Mouse (Mus musculus): Measurements from ENCODE around the gene Evi2. TPM values are rescaled to one million over a fixed set of nuclear protein-coding genes. Genes with fewer than 3 reads are reported as not detected.

Evi2 gene
- total and polyA plus RNA-seq, 3 experiments, result 0.15 to 1.2 TPM; not detected in 1

DNA sequence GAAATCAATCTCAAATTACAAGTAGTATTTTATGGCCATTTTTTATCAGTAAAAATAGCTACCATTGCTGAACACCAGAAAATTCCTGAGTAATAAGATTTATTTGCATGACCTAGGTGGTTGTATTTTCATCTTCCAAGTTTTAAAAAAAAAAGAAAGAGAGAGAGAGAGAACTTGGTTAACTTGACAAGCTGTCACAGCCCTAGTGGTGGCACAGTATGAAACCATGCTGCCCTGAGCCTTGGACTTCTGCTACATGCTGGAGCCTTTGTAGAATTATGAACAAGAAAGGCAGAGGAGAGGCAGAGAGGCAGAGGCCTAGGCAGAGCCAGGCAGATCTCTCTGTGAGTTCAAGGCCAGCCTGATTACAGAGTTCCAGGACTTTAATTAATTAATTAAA lies 8.5 kb downstream of the Evi2 start:
- peak overlapping the region; percentile 87 for H3K9ac ChIP-seq (ENCODE audit: control insufficient read depth, low read depth, low read length, poor library complexity, severe bottlenecking)
- peak; percentile 78 for DNase-seq (ENCODE audit: low read depth, low spot score)

GRCm38 (mm10) chr11:79520772-79521171 lies 9.6 kb downstream of the Evi2 start:
- H3K79me2 ChIP-seq (ENCODE audit: control insufficient read depth, insufficient read depth, low read length, poor library complexity), result peaks cover 42% of the 10 kb centered on the region
- TF ChIP-seq POLR2AphosphoS5 (IDR thresholded peaks at IDR 0.05; ENCODE audit: borderline replicate concordance, low read depth, low read length) (no peak), POLR2A (IDR thresholded peaks at IDR 0.05; ENCODE audit: control insufficient read depth in 1 of 2, insufficient read depth in 1 of 2, low read depth in 1 of 2, low read length in 2 of 2, poor library complexity in 1 of 2) (peak in 1 of 2 experiments; percentile 33; a peak in 1 of 4 replicates), MEF2A (IDR thresholded peaks at IDR 0.05; ENCODE audit: extremely low read depth, insufficient replicate concordance, low read depth, low read length, poor library complexity, severe bottlenecking) (no peak)
- peak overlapping the region; percentile 6; the same call in 1 of the 2 replicates for H3K9ac ChIP-seq (ENCODE audit: control insufficient read depth, low read depth, low read length, poor library complexity, severe bottlenecking)
- no peaks in the 10 kb centered on the region for H3K9me3 ChIP-seq (replicated peaks; ENCODE audit: insufficient read depth, low read length)
- peak overlapping the region; percentile 55 for H3K27ac ChIP-seq (ENCODE audit: control insufficient read depth, low read depth, low read length)
- DNase-seq (ENCODE audit: low read depth, low spot score), result no peak
- H3K4me1 ChIP-seq (ENCODE audit: control insufficient read depth in 1 of 2, insufficient read depth in 2 of 2, low read length in 2 of 2), result peaks cover 20 to 39% of the 10 kb centered on the region in 2 experiments
- H3K36me3 ChIP-seq (ENCODE audit: control insufficient read depth in 1 of 2, insufficient read depth in 2 of 2, low read length in 2 of 2), result peaks cover 5 to 66% of the 10 kb centered on the region in 2 experiments
- no peaks in the 10 kb centered on the region for H3K27me3 ChIP-seq (ENCODE audit: control insufficient read depth in 1 of 2, insufficient read depth in 2 of 2, low read length in 2 of 2)
- no peak overlapping the region; a peak in 1 of 4 replicates for H3K4me3 ChIP-seq (ENCODE audit: control insufficient read depth in 1 of 2, insufficient read depth in 1 of 2, low read depth in 2 of 2, low read length in 2 of 2)

More for the DNA sequence above, 8.5 kb downstream of the Evi2 start:
- Histone ChIP-seq H3K4me1 (ENCODE audit: control insufficient read depth in 1 of 2, insufficient read depth in 2 of 2, low read length in 2 of 2) (peaks cover 26 to 39% of the 10 kb centered on the region in 2 experiments), H3K36me3 (ENCODE audit: control insufficient read depth in 1 of 2, insufficient read depth in 2 of 2, low read length in 2 of 2) (peaks cover 0 to 69% of the 10 kb centered on the region in 2 experiments; a peak in 2 of 4 replicates), H3K27me3 (ENCODE audit: control insufficient read depth in 1 of 2, insufficient read depth in 2 of 2, low read length in 2 of 2) (no peaks in the 10 kb centered on the region), H3K9me3 (replicated peaks; ENCODE audit: insufficient read depth, low read length) (no peaks in the 10 kb centered on the region), H3K27ac (ENCODE audit: control insufficient read depth, low read depth, low read length) (peak overlapping the region; percentile 32), H3K4me3 (ENCODE audit: control insufficient read depth in 1 of 2, insufficient read depth in 1 of 2, low read depth in 2 of 2, low read length in 2 of 2) (peak overlapping the region; percentile 27 to 66), H3K79me2 (ENCODE audit: control insufficient read depth, insufficient read depth, low read length, poor library complexity) (peaks cover 38% of the 10 kb centered on the region)
- no peak for TF ChIP-seq MEF2A (IDR thresholded peaks at IDR 0.05; ENCODE audit: extremely low read depth, insufficient replicate concordance, low read depth, low read length, poor library complexity, severe bottlenecking)
- TF ChIP-seq POLR2AphosphoS2 (IDR thresholded peaks at IDR 0.05; ENCODE audit: low read length), result no peak
- no peak for TF ChIP-seq USF1 (IDR thresholded peaks at IDR 0.05; ENCODE audit: low read depth, low read length)
- TF ChIP-seq ZNF384 (IDR thresholded peaks at IDR 0.05; ENCODE audit: low read depth, low read length), result peak; percentile 86
- TF ChIP-seq SIN3A (IDR thresholded peaks at IDR 0.05; ENCODE audit: low read length), result peak; percentile 73; the same call in 1 of the 2 replicates
- TF ChIP-seq TCF12 (IDR thresholded peaks at IDR 0.05; ENCODE audit: low read depth, low read length), result no peak
- no peak for TF ChIP-seq MAFK (IDR thresholded peaks at IDR 0.05; ENCODE audit: borderline replicate concordance, low read depth, low read length)
- TF ChIP-seq RCOR1 (IDR thresholded peaks at IDR 0.05; ENCODE audit: low read depth, low read length), result no peak
- no peak for TF ChIP-seq BHLHE40 (IDR thresholded peaks at IDR 0.05; ENCODE audit: borderline replicate concordance, low read depth, low read length)
- TF ChIP-seq EP300 (IDR thresholded peaks at IDR 0.05; ENCODE audit: low read depth in 1 of 2, low read length in 2 of 2), result peak; percentile 9 to 44; a peak in 1 of 4 replicates
- no peak for TF ChIP-seq GABPA (IDR thresholded peaks at IDR 0.05; ENCODE audit: low read depth, low read length)
- peak; percentile 88 for TF ChIP-seq MXI1 (IDR thresholded peaks at IDR 0.05; ENCODE audit: low read depth, low read length)
- TF ChIP-seq RAD21 (IDR thresholded peaks at IDR 0.05; ENCODE audit: low read depth, low read length), result no peak
- TF ChIP-seq MAZ (IDR thresholded peaks at IDR 0.05; ENCODE audit: low read depth, low read length), result no peak
- TF ChIP-seq ZKSCAN1 (IDR thresholded peaks at IDR 0.05; ENCODE audit: low read depth, low read length), result no peak
- 0 out of 2 replicates have a peak, but pooled peaks have one; percentile 68 for TF ChIP-seq MYC (IDR thresholded peaks at IDR 0.05; ENCODE audit: low read depth, low read length)
- TF ChIP-seq CTCF (IDR thresholded peaks at IDR 0.05 in 2 of 3, conservative IDR thresholded peaks at IDR 0.05 in 1 of 3; ENCODE audit: control insufficient read depth in 1 of 3, insufficient read depth in 1 of 3, low read depth in 2 of 3, low read length in 3 of 3, poor library complexity in 1 of 3, severe bottlenecking in 1 of 3), result peak in 2 of 3 experiments; percentile 13 to 17; a peak in 2 of 6 replicates
- TF ChIP-seq ZC3H11A (IDR thresholded peaks at IDR 0.05; ENCODE audit: low read depth, low read length), result no peak
- TF ChIP-seq GATA1 (IDR thresholded peaks at IDR 0.05; ENCODE audit: low read depth, low read length), result no peak
- 0 out of 2 replicates have a peak, but pooled peaks have one; percentile 42 for TF ChIP-seq TBP (IDR thresholded peaks at IDR 0.05; ENCODE audit: low read depth, low read length)
- TF ChIP-seq E2F4 (IDR thresholded peaks at IDR 0.05; ENCODE audit: borderline replicate concordance, low read depth, low read length), result no peak
- no peak for TF ChIP-seq ETS1 (IDR thresholded peaks at IDR 0.05; ENCODE audit: low read depth, low read length)
- TF ChIP-seq NRF1 (IDR thresholded peaks at IDR 0.05; ENCODE audit: insufficient read depth, low read depth, low read length, poor library complexity, severe bottlenecking), result no peak
- TF ChIP-seq MAX (IDR thresholded peaks at IDR 0.05; ENCODE audit: low read length), result peak; percentile 40; the same call in 1 of the 2 replicates
- no peak for TF ChIP-seq KAT2A (conservative IDR thresholded peaks at IDR 0.05; ENCODE audit: low read depth, low read length)
- no peak for TF ChIP-seq JUND (IDR thresholded peaks at IDR 0.05; ENCODE audit: low read depth, low read length)
- TF ChIP-seq HCFC1 (IDR thresholded peaks at IDR 0.05; ENCODE audit: low read depth, low read length), result no peak
- TF ChIP-seq CHD1 (IDR thresholded peaks at IDR 0.05; ENCODE audit: low read depth, low read length), result no peak
- no peak for TF ChIP-seq POLR2AphosphoS5 (IDR thresholded peaks at IDR 0.05; ENCODE audit: borderline replicate concordance, low read depth, low read length)
- TF ChIP-seq NELFE (IDR thresholded peaks at IDR 0.05; ENCODE audit: low read depth, low read length), result no peak
- no peak for TF ChIP-seq ELF1 (IDR thresholded peaks at IDR 0.05; ENCODE audit: low read depth, low read length)
- 0 out of 2 replicates have a peak, but pooled peaks have one; percentile 11 for TF ChIP-seq UBTF (IDR thresholded peaks at IDR 0.05; ENCODE audit: borderline replicate concordance, insufficient read depth, low read depth, low read length)
- TF ChIP-seq MYB (IDR thresholded peaks at IDR 0.05; ENCODE audit: low read depth, low read length), result no peak
- no peak; the same call in 1 of the 2 replicates for TF ChIP-seq SMC3 (IDR thresholded peaks at IDR 0.05; ENCODE audit: low read depth, low read length)
- TF ChIP-seq ZMIZ1 (IDR thresholded peaks at IDR 0.05; ENCODE audit: low read depth, low read length), result no peak
- TF ChIP-seq POLR2A (IDR thresholded peaks at IDR 0.05; ENCODE audit: control insufficient read depth in 1 of 2, insufficient read depth in 1 of 2, low read depth in 1 of 2, low read length in 2 of 2, poor library complexity in 1 of 2), result no peak
- TF ChIP-seq CHD2 (IDR thresholded peaks at IDR 0.05; ENCODE audit: low read length), result no peak
